ENCODE assay signal across 1 mouse cellular context in the genomic region with DNA sequence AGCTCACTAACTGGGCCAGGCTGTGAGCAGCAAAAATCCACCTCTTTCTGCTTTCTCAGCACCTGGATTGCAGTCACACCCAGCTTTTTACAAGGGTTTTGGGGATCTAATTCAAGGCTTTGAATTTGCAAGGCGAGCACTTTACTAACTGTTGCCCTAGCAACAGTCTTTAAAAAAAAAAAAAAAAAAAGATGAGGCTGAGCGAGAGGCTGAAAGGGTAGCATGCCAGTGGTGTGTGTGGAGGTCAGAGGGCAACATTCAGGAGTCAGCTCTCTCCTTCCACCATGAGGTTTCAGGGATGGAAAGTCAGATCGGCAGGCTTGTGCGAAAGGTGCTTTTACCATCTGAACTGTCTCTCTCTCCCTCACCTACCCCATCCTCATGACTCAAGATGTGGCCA.
TF ChIP-seq lines count a peak whose summit lies in the region.

No protein-coding gene starts in this region.

TF ChIP-seq in ES-E14, 5 proteins besides CTCF, POLR2A, EP300 and RAD21 (continued from another document):
- TF ChIP-seq ZC3H11A (IDR thresholded peaks at IDR 0.05; ENCODE audit: borderline replicate concordance, low read depth, low read length) (no peak), ZNF384 (IDR thresholded peaks at IDR 0.05; ENCODE audit: low read depth, low read length) (peak; percentile 94), HCFC1 (IDR thresholded peaks at IDR 0.05; ENCODE audit: borderline replicate concordance, insufficient read depth, low read length) (no peak)
